Mouse (Mus musculus): ENCODE data around the gene Prph. TPM values are rescaled to one million over a fixed set of nuclear protein-coding genes. Genes with fewer than 3 reads are reported as not detected.

The Prph gene
- polyA plus RNA-seq, 1 experiment = 2.3 TPM

GRCm38 (mm10) chr15:99032041-99032725 lies 22.8 kb upstream of the Prph start:
- Histone ChIP-seq H3K4me1 (replicated peaks; ENCODE audit: control insufficient read depth, insufficient read depth, low read length) (peaks cover 21% of the 10 kb centered on the region), H3K27me3 (ENCODE audit: control insufficient read depth, insufficient read depth, low read length) (no peaks in the 10 kb centered on the region), H3K4me3 (ENCODE audit: control insufficient read depth, insufficient read depth, low read length) (no peak overlapping the region), H3K27ac (ENCODE audit: control insufficient read depth, insufficient read depth, low read length) (no peak overlapping the region), H3K36me3 (ENCODE audit: control insufficient read depth, insufficient read depth, low read length) (peaks cover 23% of the 10 kb centered on the region)
- no peak for TF ChIP-seq POLR2A (IDR thresholded peaks at IDR 0.05; ENCODE audit: control insufficient read depth, extremely low read depth, insufficient read depth, low read length, poor library complexity)
- TF ChIP-seq CTCF (IDR thresholded peaks at IDR 0.05; ENCODE audit: borderline replicate concordance, control insufficient read depth, extremely low read depth, insufficient read depth, low read length, poor library complexity) = no peak
- no peak for DNase-seq
- WGBS = 84% methylated on average over 9 of the region's 9 CpGs

GRCm38 (mm10) chr15:99032726-99033250 lies 22.2 kb upstream of the Prph start:
- Histone ChIP-seq H3K36me3 (ENCODE audit: control insufficient read depth, insufficient read depth, low read length) (peaks cover 23% of the 10 kb centered on the region), H3K27ac (ENCODE audit: control insufficient read depth, insufficient read depth, low read length) (no peak overlapping the region), H3K4me1 (replicated peaks; ENCODE audit: control insufficient read depth, insufficient read depth, low read length) (peaks cover 21% of the 10 kb centered on the region), H3K4me3 (ENCODE audit: control insufficient read depth, insufficient read depth, low read length) (no peak overlapping the region), H3K27me3 (ENCODE audit: control insufficient read depth, insufficient read depth, low read length) (no peaks in the 10 kb centered on the region)
- no peak for DNase-seq
- 59% methylated on average over 7 of the region's 7 CpGs for WGBS
- TF ChIP-seq CTCF (IDR thresholded peaks at IDR 0.05; ENCODE audit: borderline replicate concordance, control insufficient read depth, extremely low read depth, insufficient read depth, low read length, poor library complexity) (no peak), POLR2A (IDR thresholded peaks at IDR 0.05; ENCODE audit: control insufficient read depth, extremely low read depth, insufficient read depth, low read length, poor library complexity) (no peak)

GRCm38 (mm10) chr15:99033498-99034270 lies 21.3 kb upstream of the Prph start:
- no peak overlapping the region for H3K4me3 ChIP-seq (ENCODE audit: control insufficient read depth, insufficient read depth, low read length)
- peaks cover 30% of the 10 kb centered on the region for H3K36me3 ChIP-seq (ENCODE audit: control insufficient read depth, insufficient read depth, low read length)
- DNase-seq = no peak
- WGBS = 70% methylated on average over 7 of the region's 7 CpGs
- H3K4me1 ChIP-seq (replicated peaks; ENCODE audit: control insufficient read depth, insufficient read depth, low read length) = peaks cover 21% of the 10 kb centered on the region
- TF ChIP-seq POLR2A (IDR thresholded peaks at IDR 0.05; ENCODE audit: control insufficient read depth, extremely low read depth, insufficient read depth, low read length, poor library complexity) (no peak), CTCF (IDR thresholded peaks at IDR 0.05; ENCODE audit: borderline replicate concordance, control insufficient read depth, extremely low read depth, insufficient read depth, low read length, poor library complexity) (no peak)
- no peak overlapping the region for H3K27ac ChIP-seq (ENCODE audit: control insufficient read depth, insufficient read depth, low read length)
- no peaks in the 10 kb centered on the region for H3K27me3 ChIP-seq (ENCODE audit: control insufficient read depth, insufficient read depth, low read length)

GRCm38 (mm10) chr15:99035431-99035830 lies 19.5 kb upstream of the Prph start:
- DNase-seq = no peak
- Histone ChIP-seq H3K27ac (ENCODE audit: control insufficient read depth, insufficient read depth, low read length) (no peak overlapping the region), H3K4me3 (ENCODE audit: control insufficient read depth, insufficient read depth, low read length) (no peak overlapping the region), H3K27me3 (ENCODE audit: control insufficient read depth, insufficient read depth, low read length) (no peaks in the 10 kb centered on the region), H3K36me3 (ENCODE audit: control insufficient read depth, insufficient read depth, low read length) (peaks cover 32% of the 10 kb centered on the region), H3K4me1 (replicated peaks; ENCODE audit: control insufficient read depth, insufficient read depth, low read length) (peaks cover 16% of the 10 kb centered on the region)
- 97% methylated on average over 4 of the region's 4 CpGs for WGBS
- TF ChIP-seq POLR2A (IDR thresholded peaks at IDR 0.05; ENCODE audit: control insufficient read depth, extremely low read depth, insufficient read depth, low read length, poor library complexity) (no peak), CTCF (IDR thresholded peaks at IDR 0.05; ENCODE audit: borderline replicate concordance, control insufficient read depth, extremely low read depth, insufficient read depth, low read length, poor library complexity) (no peak)

- peaks cover 32% of the 10 kb centered on the region for H3K36me3 ChIP-seq (ENCODE audit: control insufficient read depth, insufficient read depth, low read length)
- 97% methylated on average over 8 of the region's 8 CpGs for whole genome bisulfite sequencing
- peaks cover 11% of the 10 kb centered on the region for H3K4me1 ChIP-seq (replicated peaks; ENCODE audit: control insufficient read depth, insufficient read depth, low read length)
- no peaks in the 10 kb centered on the region for H3K27me3 ChIP-seq (ENCODE audit: control insufficient read depth, insufficient read depth, low read length)
- DNase-seq = no peak
- TF ChIP-seq CTCF (IDR thresholded peaks at IDR 0.05; ENCODE audit: borderline replicate concordance, control insufficient read depth, extremely low read depth, insufficient read depth, low read length, poor library complexity) (no peak), POLR2A (IDR thresholded peaks at IDR 0.05; ENCODE audit: control insufficient read depth, extremely low read depth, insufficient read depth, low read length, poor library complexity) (no peak)
- no peak overlapping the region for H3K4me3 ChIP-seq (ENCODE audit: control insufficient read depth, insufficient read depth, low read length)
- H3K27ac ChIP-seq (ENCODE audit: control insufficient read depth, insufficient read depth, low read length) = no peak overlapping the region
These were observed 18.6 kb upstream of the Prph start for GRCm38 (mm10) chr15:99036249-99036905.

- 94% methylated on average over 1 of the region's 1 CpGs for WGBS
These were observed 16.9 kb upstream of the Prph start for GRCm38 (mm10) chr15:99038025-99038424.

More at GRCm38 (mm10) chr15:99038025-99038424, 16.9 kb upstream of the Prph start:
- peaks cover 32% of the 10 kb centered on the region for H3K36me3 ChIP-seq (ENCODE audit: control insufficient read depth, insufficient read depth, low read length)
- H3K27ac ChIP-seq (ENCODE audit: control insufficient read depth, insufficient read depth, low read length) = no peak overlapping the region
- no peaks in the 10 kb centered on the region for H3K4me1 ChIP-seq (replicated peaks; ENCODE audit: control insufficient read depth, insufficient read depth, low read length)
- DNase-seq = no peak
- no peak overlapping the region for H3K4me3 ChIP-seq (ENCODE audit: control insufficient read depth, insufficient read depth, low read length)
- no peak for TF ChIP-seq CTCF (IDR thresholded peaks at IDR 0.05; ENCODE audit: borderline replicate concordance, control insufficient read depth, extremely low read depth, insufficient read depth, low read length, poor library complexity)
- TF ChIP-seq POLR2A (IDR thresholded peaks at IDR 0.05; ENCODE audit: control insufficient read depth, extremely low read depth, insufficient read depth, low read length, poor library complexity) = no peak
- no peaks in the 10 kb centered on the region for H3K27me3 ChIP-seq (ENCODE audit: control insufficient read depth, insufficient read depth, low read length)
